Mouse (Mus musculus) intestine, embryonic 16.5 days (tissue): ENCODE results near the gene Ptprn. TPM values are rescaled to one million over a fixed set of nuclear protein-coding genes. Genes with fewer than 3 reads are reported as not detected.

Experiments
- ATAC-seq: fragments of 200-750 bp; cut with Nextera tagmentation; 2 replicates; pipeline ENCODE4 v1.8.0; 2017; ENCODE audit warnings: moderate TSS enrichment, moderate library complexity
- H3K27ac ChIP-seq: fragments of 300-500 bp; sonication (generic); 2 replicates; pipeline ENCODE4 v1.5.1; 2014; ENCODE audit warnings: mild to moderate bottlenecking, low read length
- H3K27me3 ChIP-seq: fragments of 300-500 bp; sonication (generic); replicated peaks from 2 replicates; pipeline ENCODE4 v1.6.1; 2014; ENCODE audit warnings: low read length, control low read depth, mixed read lengths; ENCODE audit not compliant: control insufficient read depth, insufficient read depth
- H3K36me3 ChIP-seq: fragments of 300-500 bp; sonication (generic); 2 replicates; pipeline ENCODE4 v1.6.1; 2014; ENCODE audit warnings: low read length, control low read depth; ENCODE audit not compliant: control insufficient read depth, insufficient read depth
- H3K4me1 ChIP-seq: fragments of 300-500 bp; sonication (generic); 2 replicates; pipeline ENCODE4 v1.6.1; 2014; ENCODE audit warnings: low read length, control low read depth, mixed read lengths; ENCODE audit not compliant: control insufficient read depth, insufficient read depth
- H3K4me2 ChIP-seq: fragments of 300-500 bp; sonication (generic); 2 replicates; pipeline ENCODE4 v1.6.1; 2014; ENCODE audit warnings: low read depth, low read length, control low read depth
- H3K4me3 ChIP-seq: fragments of 300-500 bp; sonication (generic); 2 replicates; pipeline ENCODE4 v1.5.1; 2014; ENCODE audit warnings: mild to moderate bottlenecking, low read length
- H3K9ac ChIP-seq: fragments of 300-500 bp; sonication (generic); 2 replicates; pipeline ENCODE4 v1.6.1; 2014; ENCODE audit warnings: low read depth, low read length
- H3K9me3 ChIP-seq: fragments of 300-500 bp; sonication (generic); 2 replicates; pipeline ENCODE4 v1.6.1; 2016; ENCODE audit warnings: low read length, control low read depth; ENCODE audit not compliant: control insufficient read depth
- WGBS: fragments of 180-500 bp; shearing (Covaris S2); extraction: QIAGEN DNeasy Blood & Tissue Kit; methylation state at CpG from one replicate; pipeline ENCODE4 v1.1.7; 2014; 5-methylcytosine and 5-hydroxymethylcytosine counted together
- polyA plus RNA-seq: library from polyadenylated mRNA; unstranded; fragments of >200 nt; fragmentation: Nextera tagmentation; extraction: Ambion mirVana; gene quantifications from 2 replicates; pipeline ENCODE4 v1.2.1, GENCODE M21; 2015

Ptprn gene
- polyA plus RNA-seq, result 2.9 and 3.0 TPM in 2 replicates

DNA sequence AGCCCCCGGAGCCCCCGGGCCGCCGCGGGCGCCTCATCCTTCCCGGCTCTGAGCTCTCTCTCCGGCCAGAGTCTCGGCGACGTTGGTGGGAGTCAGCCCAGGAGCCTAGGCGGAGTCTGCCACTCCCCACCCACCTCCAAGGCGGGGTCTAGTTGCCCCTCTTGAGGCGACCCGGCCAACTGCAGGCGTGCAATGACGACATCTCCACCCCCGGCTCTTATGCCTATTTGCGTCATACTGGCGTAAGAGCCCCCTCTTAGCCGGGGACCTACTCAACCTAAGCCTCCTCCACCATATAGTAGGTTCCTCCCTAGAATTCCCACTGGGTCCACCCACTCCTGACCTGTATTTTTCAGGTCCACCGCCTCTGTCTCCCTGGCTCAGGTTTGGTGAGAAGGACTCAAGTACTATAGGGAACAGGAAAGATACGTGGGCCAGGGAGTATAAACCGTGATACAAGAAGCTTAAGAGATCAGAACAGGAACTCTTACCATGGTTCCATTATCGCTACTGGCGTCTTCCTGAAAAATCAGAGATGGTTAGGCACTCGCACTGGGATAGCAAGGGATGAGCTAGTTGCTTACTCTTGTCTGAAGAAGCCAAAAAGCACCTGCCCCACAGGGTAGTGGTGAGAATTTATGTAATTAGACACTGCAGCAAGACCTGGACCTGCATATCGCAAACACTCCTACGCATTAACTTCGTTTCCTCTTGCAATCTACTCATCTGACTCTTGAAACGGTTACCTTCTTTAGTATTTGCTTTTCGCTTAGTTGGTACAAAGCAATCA, at the start of gene Ptprn:
TSS of gene Ptprn (minus strand) at position 412 of the 790 bp plus-strand sequence.
- Histone ChIP-seq H3K27me3 (peaks cover 26% of the 10 kb centered on the region), H3K4me3 (0 out of 2 replicates have a peak within 1 kb of the TSS, but pooled peaks have one; percentile 11), H3K9ac (no peak within 1 kb of the TSS), H3K4me1 (no peaks in the 10 kb centered on the region), H3K36me3 (no peaks in the 10 kb centered on the region), H3K27ac (no peak within 1 kb of the TSS), H3K9me3 (no peaks in the 10 kb centered on the region), H3K4me2 (no peak within 1 kb of the TSS)
- 11% methylated on average over 32 of the region's 32 CpGs for WGBS
- ATAC-seq, result no peak

DNA sequence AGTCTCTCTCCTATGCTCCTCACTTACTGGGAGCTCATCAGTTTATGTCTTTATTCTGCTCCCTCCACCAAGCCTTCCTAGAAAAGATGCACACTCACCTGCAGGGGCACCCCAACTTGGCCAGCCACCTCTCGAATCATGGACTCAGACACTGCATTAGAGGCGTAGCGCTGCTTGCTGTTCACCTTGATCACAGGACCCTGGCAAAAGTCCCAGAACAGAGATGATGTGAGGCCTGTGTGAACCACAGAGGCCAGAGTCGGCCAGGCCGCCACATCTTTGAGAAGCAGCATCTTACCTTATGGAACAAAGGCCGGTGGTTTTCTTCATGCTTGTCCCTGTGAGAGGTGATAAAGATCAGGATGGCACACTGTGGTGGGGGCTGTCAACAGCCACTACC, 47.4 kb upstream of the Ptprn start:
- peaks cover 8% of the 10 kb centered on the region for H3K4me1 ChIP-seq
- H3K4me2 ChIP-seq, result no peak overlapping the region
- no peaks in the 10 kb centered on the region for H3K9me3 ChIP-seq
- H3K27ac ChIP-seq, result no peak overlapping the region
- ATAC-seq, result no peak
- WGBS, result 90% methylated on average over 6 of the region's 6 CpGs
- no peak overlapping the region for H3K9ac ChIP-seq
- H3K4me3 ChIP-seq, result no peak overlapping the region
- no peaks in the 10 kb centered on the region for H3K27me3 ChIP-seq
- H3K36me3 ChIP-seq, result peaks cover 14% of the 10 kb centered on the region

GRCm38 (mm10) chr1:75304662-75305061, 40.4 kb upstream of the Ptprn start:
- no peaks in the 10 kb centered on the region for H3K27me3 ChIP-seq
- WGBS, result 84% methylated on average over 2 of the region's 2 CpGs
- H3K4me2 ChIP-seq, result no peak overlapping the region
- no peak for ATAC-seq
- no peak overlapping the region for H3K9ac ChIP-seq
- peaks cover 15% of the 10 kb centered on the region for H3K36me3 ChIP-seq
- no peak overlapping the region for H3K27ac ChIP-seq
- H3K9me3 ChIP-seq, result no peaks in the 10 kb centered on the region
- no peak overlapping the region for H3K4me3 ChIP-seq
- H3K4me1 ChIP-seq, result no peaks in the 10 kb centered on the region

- no peak for ATAC-seq
- H3K9ac ChIP-seq, result no peak overlapping the region
- no peaks in the 10 kb centered on the region for H3K9me3 ChIP-seq
- H3K27me3 ChIP-seq, result no peaks in the 10 kb centered on the region
- H3K4me3 ChIP-seq, result no peak overlapping the region
- no peak overlapping the region for H3K27ac ChIP-seq
- H3K4me2 ChIP-seq, result no peak overlapping the region
- no peaks in the 10 kb centered on the region for H3K36me3 ChIP-seq
- no peaks in the 10 kb centered on the region for H3K4me1 ChIP-seq
- 79% methylated on average over 5 of the region's 5 CpGs for whole genome bisulfite sequencing
Measured at GRCm38 (mm10) chr1:75294294-75294693, 30.0 kb upstream of the Ptprn start.

- no peak overlapping the region for H3K27ac ChIP-seq
- H3K4me3 ChIP-seq, result no peak overlapping the region
- H3K9ac ChIP-seq, result no peak overlapping the region
- no peaks in the 10 kb centered on the region for H3K36me3 ChIP-seq
- H3K4me1 ChIP-seq, result no peaks in the 10 kb centered on the region
- no peaks in the 10 kb centered on the region for H3K27me3 ChIP-seq
- WGBS, result 81% methylated on average over 5 of the region's 5 CpGs
- no peak overlapping the region for H3K4me2 ChIP-seq
- no peaks in the 10 kb centered on the region for H3K9me3 ChIP-seq
- no peak for ATAC-seq
Measured at GRCm38 (mm10) chr1:75293331-75293701, 29.0 kb upstream of the Ptprn start.

DNA sequence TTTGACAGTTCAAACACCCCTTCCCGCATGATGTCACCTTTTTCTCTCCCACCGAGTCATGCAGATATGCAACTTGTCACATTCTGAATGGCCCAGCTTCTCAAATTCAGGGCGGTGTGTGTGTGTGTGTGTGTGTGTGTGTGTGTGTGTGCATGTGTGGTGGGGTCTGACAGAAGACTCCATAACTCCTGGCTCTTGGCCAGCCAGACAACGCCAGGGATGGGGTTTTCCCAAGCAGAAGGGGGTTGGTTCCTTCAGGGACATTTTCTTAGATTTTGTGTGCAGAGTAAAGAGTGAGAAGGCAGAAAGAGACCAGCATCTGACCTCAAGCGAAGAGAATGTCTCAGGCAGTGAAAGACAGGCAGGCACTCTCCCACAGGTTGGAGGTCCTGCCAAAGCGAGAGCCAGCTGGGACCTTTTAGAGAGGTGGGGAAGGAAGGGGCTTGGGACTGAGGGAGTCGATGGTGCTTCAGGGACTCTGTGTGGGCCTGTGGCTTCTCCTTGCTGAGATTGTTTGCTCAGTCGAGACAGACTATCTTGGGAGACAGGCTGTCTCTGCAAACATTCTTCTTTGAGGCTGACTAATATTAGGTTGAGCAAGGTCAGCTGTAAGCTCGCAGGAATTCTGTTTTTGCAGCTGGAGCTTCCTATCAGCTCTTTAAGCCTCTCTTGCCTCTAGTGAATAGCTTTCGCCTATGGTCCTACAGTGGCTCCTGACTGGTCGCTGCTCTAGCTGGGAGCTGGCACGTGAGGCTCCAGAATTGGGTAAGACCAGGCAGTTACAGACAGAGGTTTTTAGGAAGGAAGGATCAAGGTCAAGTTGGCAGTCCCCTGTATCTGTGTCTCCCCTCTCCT, 28.4 kb upstream of the Ptprn start:
- Histone ChIP-seq H3K4me3 (no peak overlapping the region), H3K4me2 (no peak overlapping the region), H3K36me3 (no peaks in the 10 kb centered on the region), H3K9me3 (no peaks in the 10 kb centered on the region), H3K4me1 (no peaks in the 10 kb centered on the region), H3K27ac (no peak overlapping the region), H3K9ac (no peak overlapping the region), H3K27me3 (no peaks in the 10 kb centered on the region)
- WGBS, result 29% methylated on average over 12 of the region's 12 CpGs
- no peak for ATAC-seq

GRCm38 (mm10) chr1:75291321-75291720, 27.0 kb upstream of the Ptprn start:
- WGBS, result 86% methylated on average over 8 of the region's 8 CpGs
- Histone ChIP-seq H3K4me1 (no peaks in the 10 kb centered on the region), H3K27ac (no peak overlapping the region), H3K9me3 (no peaks in the 10 kb centered on the region), H3K4me3 (no peak overlapping the region), H3K9ac (no peak overlapping the region), H3K36me3 (no peaks in the 10 kb centered on the region), H3K4me2 (no peak overlapping the region), H3K27me3 (no peaks in the 10 kb centered on the region)
- ATAC-seq, result no peak

DNA sequence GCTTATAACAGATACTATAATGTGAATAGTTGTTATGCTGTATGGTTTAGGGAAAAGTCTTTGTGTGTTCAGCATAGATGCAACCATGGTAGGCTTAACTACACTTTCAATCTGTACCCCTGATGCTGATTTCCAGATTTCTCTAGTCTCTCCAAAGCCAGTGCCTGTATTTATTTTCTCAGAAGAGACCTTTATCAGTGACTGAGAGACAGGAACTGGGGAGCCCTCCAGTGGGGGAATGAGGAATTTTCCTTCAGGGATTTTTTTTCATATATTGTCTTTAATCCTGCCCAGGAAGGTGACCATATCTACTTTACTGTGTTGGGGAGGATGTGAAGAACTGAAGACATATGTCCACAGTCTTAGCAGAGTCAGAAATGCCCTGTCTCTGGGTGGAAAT, 26.3 kb upstream of the Ptprn start:
- Histone ChIP-seq H3K27ac (no peak overlapping the region), H3K4me1 (no peaks in the 10 kb centered on the region), H3K9ac (no peak overlapping the region), H3K36me3 (no peaks in the 10 kb centered on the region), H3K4me2 (no peak overlapping the region), H3K9me3 (no peaks in the 10 kb centered on the region), H3K4me3 (no peak overlapping the region), H3K27me3 (no peaks in the 10 kb centered on the region)
- ATAC-seq, result no peak

DNA sequence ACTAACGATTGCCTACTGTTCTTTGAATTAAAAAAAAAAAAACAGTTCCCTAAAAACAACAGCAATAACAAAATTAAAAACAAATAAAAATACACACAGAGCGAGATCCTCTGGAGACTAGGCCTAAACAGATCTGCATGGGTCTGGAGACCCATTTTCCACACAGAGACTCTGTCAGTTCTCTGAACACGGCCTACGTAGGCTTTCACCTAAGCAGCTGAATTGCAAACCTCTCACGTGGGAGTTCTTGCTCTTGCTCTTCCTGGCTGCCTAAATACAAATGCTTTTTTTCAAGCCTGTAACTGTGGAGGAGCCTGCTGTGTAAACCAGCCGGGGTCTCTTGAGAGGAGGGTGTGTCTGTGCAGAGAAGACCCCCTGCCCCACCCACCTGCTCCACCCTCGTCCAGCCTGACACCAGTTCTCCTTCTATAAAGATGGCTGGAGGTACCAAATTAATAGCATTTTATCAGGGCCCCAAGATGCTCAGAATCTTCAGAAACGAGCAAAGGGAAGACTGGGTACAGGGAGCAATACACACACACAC, 25.7 kb upstream of the Ptprn start:
- H3K36me3 ChIP-seq, result no peaks in the 10 kb centered on the region
- 54% methylated on average over 8 of the region's 8 CpGs for WGBS

More for the DNA sequence above, 25.7 kb upstream of the Ptprn start:
- no peak for ATAC-seq
- Histone ChIP-seq H3K9ac (no peak overlapping the region), H3K4me2 (no peak overlapping the region), H3K27me3 (no peaks in the 10 kb centered on the region), H3K27ac (no peak overlapping the region), H3K4me3 (no peak overlapping the region), H3K4me1 (no peaks in the 10 kb centered on the region), H3K9me3 (no peaks in the 10 kb centered on the region)
